Mouse (Mus musculus) brain, adult 2 months (tissue): ENCODE results near the gene C2cd4d.

Experiments used
- DNase-seq: peaks from one replicate; pipeline ENCODE4 v3.0.0; 2011; ENCODE audit warnings: low read depth, low spot score

Gene C2cd4d

DNA sequence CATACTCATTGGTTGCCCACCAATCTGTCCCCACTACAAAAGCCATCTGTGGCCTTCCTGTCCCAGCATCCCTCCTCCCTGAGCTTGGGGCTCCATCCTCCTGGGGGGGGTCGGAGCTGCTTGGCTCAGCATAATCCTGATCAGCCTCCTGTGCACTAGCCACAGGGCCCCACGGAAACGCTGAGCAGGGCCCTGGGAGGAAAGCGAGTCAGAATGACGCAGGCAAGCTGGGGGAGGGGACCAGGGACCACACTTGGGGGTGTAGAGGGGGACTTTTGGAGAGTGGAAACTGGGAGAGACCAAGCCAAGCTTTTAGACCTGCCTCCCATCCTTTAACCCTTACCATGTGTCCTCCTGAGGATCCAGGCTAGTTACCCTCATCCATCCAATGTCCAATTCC is 13.6 kb downstream of the C2cd4d start:
- no peak for DNase-seq

DNA sequence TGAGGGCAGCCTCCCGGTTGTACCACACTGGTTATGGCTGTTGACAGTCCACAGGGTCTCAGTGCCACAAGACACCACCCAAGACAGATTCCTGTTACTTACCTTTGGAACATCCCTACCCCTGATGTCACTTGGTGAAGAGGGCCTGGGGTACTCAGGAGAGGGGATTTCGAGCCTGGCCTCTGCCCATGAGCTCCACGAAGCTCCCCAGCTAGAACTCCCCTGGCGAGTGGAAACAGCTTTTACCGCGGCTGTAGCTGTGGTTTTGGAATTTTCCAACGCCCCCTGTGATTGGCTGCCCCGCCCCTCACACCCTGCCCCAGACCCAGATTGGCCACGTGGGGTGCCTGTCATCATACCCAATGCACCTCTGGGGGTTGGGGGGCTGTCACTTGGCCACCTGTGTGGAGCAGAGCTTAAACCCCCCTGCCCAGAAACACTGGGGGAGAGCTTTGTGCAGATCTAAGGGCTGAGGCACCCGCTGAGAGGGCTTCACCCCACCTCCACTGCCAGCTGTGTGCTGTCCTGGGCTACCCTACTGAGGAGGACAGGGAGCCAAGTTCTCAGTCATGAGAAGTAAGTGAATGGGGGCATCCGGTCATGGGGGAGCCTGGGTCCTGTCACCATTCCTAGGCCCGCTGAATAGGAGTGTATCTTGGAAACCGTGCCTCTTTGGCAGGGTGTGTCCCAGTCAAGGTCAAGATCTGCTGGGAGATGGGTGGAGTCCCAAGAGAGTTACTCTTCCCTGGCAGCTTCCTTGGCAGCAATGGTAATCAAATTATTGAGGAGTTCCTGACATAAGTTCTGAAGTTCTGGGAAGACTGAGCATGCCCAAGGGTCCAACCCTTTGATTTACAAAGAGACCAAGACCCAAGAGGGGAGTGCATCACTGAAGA is 15.0 kb downstream of the C2cd4d start:
- no peak for DNase-seq

DNA sequence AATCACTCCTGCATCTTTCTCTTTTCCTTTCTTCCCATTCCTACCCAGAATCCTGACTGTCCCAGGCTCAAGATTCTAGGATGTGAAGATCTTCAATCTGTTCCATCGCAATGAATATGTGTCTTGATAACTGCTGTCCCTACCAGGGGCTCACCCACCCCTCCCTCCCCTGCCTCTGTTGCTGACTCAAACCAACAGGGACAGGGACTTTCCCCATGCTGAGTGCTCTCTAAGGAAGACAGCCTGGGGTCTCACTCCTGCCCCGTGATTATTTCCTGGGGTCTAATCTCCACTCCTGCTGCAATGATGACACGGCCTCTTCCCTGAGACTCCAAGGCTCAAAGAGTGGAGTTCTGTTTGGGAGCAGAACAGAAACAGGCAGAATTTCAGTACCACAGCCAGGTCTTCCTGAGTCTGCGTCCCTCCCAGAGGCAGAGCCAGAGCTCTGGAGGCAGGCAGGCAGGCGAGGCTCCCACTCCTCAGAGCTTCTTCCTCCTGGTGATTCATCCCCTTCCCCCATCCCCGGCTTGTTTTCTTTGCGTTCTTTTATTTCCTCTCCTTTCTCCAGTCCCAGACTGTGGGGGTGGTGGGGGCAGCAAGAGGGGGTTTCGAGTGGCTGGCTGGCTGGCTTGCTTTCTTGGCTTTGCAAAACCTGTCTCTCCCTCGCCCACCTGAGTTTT is 17.7 kb downstream of the C2cd4d start:
- DNase-seq: peak; percentile 66

DNA sequence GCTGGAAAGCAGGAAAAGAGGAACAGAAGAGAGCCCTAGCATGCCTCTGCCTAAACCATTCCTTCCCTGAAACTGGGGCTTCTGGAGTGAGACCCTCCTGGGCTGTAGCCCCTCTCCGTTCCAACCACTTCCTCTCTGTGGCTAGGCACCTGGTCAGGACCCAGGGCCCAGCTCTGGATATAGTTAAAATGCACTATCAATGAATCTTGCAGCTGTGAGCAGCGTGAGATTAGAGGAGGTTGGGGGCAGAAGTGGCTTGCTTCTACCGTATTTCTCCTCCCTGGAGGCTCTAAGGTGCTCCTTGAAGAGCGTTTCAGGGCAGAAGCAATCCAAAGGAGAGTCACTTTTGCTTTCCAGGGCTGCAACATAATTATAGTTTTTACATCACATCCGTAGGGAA is 20.1 kb downstream of the C2cd4d start:
- DNase-seq: no peak

GRCm38 (mm10) chr3:94383476-94383875 is 21.2 kb downstream of the C2cd4d start:
- DNase-seq: no peak

- DNase-seq: no peak
Measured at GRCm38 (mm10) chr3:94386671-94387070, 24.4 kb downstream of the C2cd4d start.

DNA sequence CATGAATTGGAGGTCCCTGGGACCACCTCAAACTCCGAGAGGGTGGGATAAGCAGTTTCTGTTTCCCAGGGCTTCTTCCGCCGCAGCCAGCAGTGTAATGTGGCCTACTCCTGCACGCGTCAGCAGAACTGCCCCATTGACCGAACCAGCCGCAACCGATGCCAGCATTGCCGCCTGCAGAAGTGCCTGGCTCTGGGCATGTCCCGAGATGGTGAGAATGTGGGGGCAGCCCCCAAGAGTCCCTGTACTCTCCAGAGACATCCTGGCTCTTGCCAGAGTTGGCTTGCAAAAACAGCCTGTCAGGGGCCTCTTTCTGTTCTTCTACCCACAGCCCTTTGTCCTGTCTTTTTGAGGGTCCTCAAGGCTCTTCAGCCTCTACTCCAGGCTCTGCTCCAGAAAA is 25.2 kb downstream of the C2cd4d start:
- DNase-seq: no peak

DNA sequence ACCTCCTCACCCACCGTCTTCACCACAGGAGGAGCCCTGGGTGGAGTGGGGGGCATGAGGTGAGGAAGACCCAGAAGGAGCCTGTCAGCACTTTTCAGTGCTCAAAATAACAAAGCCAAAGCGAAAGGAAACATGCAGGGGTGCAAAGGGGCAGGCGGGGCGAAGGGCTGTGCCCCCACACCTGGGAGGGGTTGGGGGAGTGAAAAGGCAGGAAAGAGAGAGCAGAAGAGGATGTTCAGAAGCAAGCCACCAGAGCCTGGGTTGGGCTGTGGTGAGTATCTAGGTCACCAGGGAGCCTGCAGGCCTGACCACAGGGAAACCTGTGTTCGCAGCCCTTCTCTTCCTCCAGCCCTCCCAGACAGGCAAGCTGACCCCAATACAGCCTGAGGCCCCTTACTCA is 25.8 kb downstream of the C2cd4d start:
- DNase-seq: no peak

DNA sequence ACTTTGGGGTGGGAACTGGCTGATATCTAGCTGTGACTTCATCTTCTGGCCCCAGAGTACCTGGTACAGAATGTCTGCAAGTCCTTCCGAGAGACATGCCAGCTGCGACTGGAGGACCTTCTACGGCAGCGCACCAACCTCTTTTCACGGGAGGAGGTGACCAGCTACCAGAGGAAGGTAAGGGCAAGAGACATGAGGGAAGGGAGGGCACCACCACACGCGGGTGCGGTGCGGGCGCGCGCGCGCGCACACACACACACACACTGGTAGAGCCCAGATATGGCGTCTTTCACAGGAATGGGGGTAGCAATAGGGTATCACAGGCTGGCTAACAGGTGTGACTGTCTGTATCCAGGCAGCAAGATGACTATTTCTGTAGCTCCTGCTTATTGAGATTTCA is 27.2 kb downstream of the C2cd4d start:
- DNase-seq: no peak

DNA sequence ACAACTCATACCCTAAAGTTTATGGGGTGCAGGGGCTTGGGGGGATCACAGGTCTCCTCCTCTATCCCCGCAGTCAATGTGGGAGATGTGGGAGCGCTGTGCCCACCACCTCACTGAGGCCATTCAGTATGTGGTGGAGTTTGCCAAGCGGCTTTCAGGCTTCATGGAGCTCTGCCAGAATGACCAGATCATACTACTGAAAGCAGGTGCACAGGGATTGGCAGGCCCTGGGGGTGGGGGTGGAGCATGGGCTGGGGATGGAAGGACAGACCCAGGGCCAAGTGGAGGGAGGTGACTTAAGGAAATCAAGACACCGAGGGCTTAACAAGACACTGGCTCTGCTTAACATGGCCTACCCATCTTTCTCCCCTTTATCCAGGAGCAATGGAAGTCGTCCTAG is 28.8 kb downstream of the C2cd4d start:
- DNase-seq: no peak

- no peak for DNase-seq
Measured at GRCm38 (mm10) chr3:94392128-94392527, 29.9 kb downstream of the C2cd4d start.

DNA sequence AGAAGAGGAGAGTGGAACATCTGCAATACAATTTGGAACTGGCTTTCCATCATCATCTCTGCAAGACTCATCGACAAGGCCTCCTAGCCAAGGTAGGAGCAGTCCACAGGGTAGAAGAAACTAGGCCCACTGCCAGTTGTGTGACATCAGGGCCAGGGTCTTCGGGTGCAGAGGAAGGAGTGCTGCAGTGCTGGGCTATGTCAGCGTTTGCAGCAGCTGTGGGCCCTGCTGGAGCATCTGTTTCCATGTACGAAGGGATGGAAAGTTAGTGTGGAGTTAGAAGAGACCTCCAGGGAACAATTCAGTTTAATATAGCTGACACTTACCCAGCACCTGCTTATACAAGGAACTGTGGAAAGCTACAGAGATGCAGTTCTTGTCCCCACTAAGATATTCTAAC is 30.8 kb downstream of the C2cd4d start:
- no peak for DNase-seq

- DNase-seq: no peak
Measured at GRCm38 (mm10) chr3:94396336-94396735, 34.1 kb downstream of the C2cd4d start.

GRCm38 (mm10) chr3:94396851-94397250 is 34.6 kb downstream of the C2cd4d start:
- no peak for DNase-seq

DNA sequence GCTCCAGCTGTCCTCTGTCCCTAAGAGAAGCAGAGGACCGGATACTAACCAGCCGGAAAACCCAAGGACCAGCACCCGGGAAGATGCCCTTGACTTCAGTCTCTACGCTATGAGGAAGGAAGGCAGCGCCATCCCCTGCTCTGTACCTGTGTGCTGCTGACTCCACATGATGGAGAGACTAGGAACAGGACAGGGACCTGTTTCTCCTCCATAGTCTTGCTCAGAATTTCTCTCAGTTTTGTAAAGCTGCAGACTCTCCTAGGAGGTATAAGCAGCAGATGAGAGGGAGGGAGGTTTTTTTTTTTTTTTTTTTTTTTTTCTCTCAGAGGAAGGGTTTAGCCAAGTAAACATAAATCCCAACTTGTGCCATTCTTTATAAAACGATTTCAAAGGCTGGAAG is 36.0 kb downstream of the C2cd4d start, which contains the start of gene Lingo4:
Gene Lingo4, plus strand, starts transcription at position 301 of the 400 bp plus-strand sequence.
- no peak for DNase-seq

- DNase-seq: peak; percentile 71
Measured at GRCm38 (mm10) chr3:94398943-94399481, 36.8 kb downstream of the C2cd4d start.

GRCm38 (mm10) chr3:94399663-94400310 is 37.5 kb downstream of the C2cd4d start:
- DNase-seq: no peak

- DNase-seq: no peak
Measured at GRCm38 (mm10) chr3:94402451-94402850, 40.2 kb downstream of the C2cd4d start.

DNA sequence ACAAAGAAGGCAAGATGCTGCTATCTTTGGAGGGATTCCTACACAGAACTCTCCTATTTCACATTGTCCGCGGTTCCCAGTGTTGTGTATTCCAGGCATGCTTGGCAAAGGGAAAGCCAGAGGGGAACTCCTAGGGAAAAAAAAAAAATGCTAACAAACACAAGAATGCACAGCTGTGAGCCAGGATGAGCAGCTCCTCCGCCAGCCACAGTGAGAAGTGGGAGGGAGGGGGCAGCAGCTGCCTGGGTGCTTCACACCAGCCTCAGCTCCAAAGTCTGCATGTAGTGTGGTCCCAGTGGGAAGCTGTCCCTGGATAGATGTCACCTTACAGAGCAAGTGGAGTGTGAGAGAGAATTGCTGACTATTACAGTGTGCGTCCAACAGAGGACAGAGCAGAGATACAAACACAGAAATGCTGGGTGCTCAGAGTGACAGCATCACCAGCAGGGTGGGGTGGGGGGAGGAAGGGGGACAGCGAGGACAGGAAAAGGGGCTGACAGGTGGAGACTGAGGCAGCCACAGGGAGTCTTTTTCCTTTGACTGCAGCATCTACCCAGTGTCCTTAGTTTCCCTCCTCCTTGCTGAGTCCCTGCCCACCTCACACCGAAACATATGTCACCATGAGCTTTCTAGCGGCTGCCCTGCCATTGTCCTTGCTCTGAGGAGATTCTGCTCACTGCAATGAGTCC is 42.3 kb downstream of the C2cd4d start:
- peak; percentile 84 for DNase-seq

GRCm38 (mm10) chr3:94405561-94405960 is 43.3 kb downstream of the C2cd4d start:
- no peak for DNase-seq

DNA sequence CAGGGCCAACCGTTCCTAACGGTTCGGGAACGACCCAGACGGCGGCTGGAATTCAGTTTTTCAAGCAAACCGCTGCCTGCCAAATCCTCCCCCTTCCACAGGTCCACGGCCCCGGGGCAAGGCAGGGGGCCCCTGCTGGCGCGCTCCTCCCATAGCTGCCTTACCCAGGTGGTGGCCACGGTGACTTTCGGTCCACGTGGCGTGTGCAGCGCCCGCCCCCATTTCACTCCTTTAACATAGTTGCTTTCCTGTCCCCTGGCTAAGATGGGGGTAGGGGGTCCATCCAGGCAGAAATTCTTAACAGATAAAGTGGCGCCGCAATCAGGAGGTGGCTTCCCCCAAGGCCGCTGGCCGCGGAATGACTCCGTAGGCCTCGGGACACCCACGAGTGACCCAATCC is 50.3 kb downstream of the C2cd4d start:
- no peak for DNase-seq
